Mouse (Mus musculus): ENCODE data around the gene Tcf20. TPM values are rescaled to one million over a fixed set of nuclear protein-coding genes. Genes with fewer than 3 reads are reported as not detected.

Gene Tcf20
- polyA plus RNA-seq, 1 experiment: 11.1 TPM

GRCm38 (mm10) chr15:82814806-82815205, 172.9 kb downstream of the Tcf20 start:
- no peaks in the 10 kb centered on the region for H3K27me3 ChIP-seq (ENCODE audit: control insufficient read depth, insufficient read depth, insufficient read length)
- H3ac ChIP-seq (ENCODE audit: control insufficient read depth, insufficient read length): no peak overlapping the region
- no peak overlapping the region for H3K4me3 ChIP-seq
- no peak for TF ChIP-seq TCF3 (IDR thresholded peaks at IDR 0.05; ENCODE audit: insufficient read length, low read depth)
- TF ChIP-seq REST (IDR thresholded peaks at IDR 0.05; ENCODE audit: insufficient read depth, insufficient read length): no peak
- TF ChIP-seq POLR2A (IDR thresholded peaks at IDR 0.05; ENCODE audit: insufficient read length, low read depth): no peak
- no peak overlapping the region for H3K4me2 ChIP-seq (ENCODE audit: low read depth)
- peaks cover 8% of the 10 kb centered on the region for H3K36me3 ChIP-seq (ENCODE audit: control insufficient read depth, insufficient read depth)
- no peaks in the 10 kb centered on the region for H3K79me2 ChIP-seq (ENCODE audit: control insufficient read depth, insufficient read depth)

- no peaks in the 10 kb centered on the region for H3K79me2 ChIP-seq (ENCODE audit: control insufficient read depth, insufficient read depth)
- H3ac ChIP-seq (ENCODE audit: control insufficient read depth, insufficient read length): no peak overlapping the region
- TF ChIP-seq TCF12 (IDR thresholded peaks at IDR 0.05; ENCODE audit: insufficient read depth, poor library complexity, severe bottlenecking) (no peak), CEBPB (IDR thresholded peaks at IDR 0.05; ENCODE audit: insufficient read depth, poor library complexity, severe bottlenecking) (no peak), SRF (IDR thresholded peaks at IDR 0.05; ENCODE audit: control insufficient read depth, insufficient read length, low read depth) (no peak), POLR2A (IDR thresholded peaks at IDR 0.05; ENCODE audit: insufficient read length, low read depth) (no peak), REST (IDR thresholded peaks at IDR 0.05; ENCODE audit: insufficient read depth, insufficient read length) (no peak), MAX (IDR thresholded peaks at IDR 0.05; ENCODE audit: low read depth) (no peak), MYOD1 (IDR thresholded peaks at IDR 0.05; ENCODE audit: control insufficient read depth in 1 of 3, insufficient read length in 2 of 3, low read depth in 2 of 3) (no peak)
- no peaks in the 10 kb centered on the region for H3K27me3 ChIP-seq (ENCODE audit: control insufficient read depth, insufficient read depth, insufficient read length)
- H3K4me2 ChIP-seq (ENCODE audit: low read depth): no peak overlapping the region
- peaks cover 8% of the 10 kb centered on the region for H3K36me3 ChIP-seq (ENCODE audit: control insufficient read depth, insufficient read depth)
- H3K4me3 ChIP-seq: no peak overlapping the region
Measured at GRCm38 (mm10) chr15:82814321-82814720, 173.4 kb downstream of the Tcf20 start.

- Histone ChIP-seq H3K4me2 (ENCODE audit: low read depth) (no peak overlapping the region), H3K4me3 (no peak overlapping the region), H3K79me2 (ENCODE audit: control insufficient read depth, insufficient read depth) (no peaks in the 10 kb centered on the region), H3K27me3 (ENCODE audit: control insufficient read depth, insufficient read depth, insufficient read length) (no peaks in the 10 kb centered on the region), H3K36me3 (ENCODE audit: control insufficient read depth, insufficient read depth) (peaks cover 8% of the 10 kb centered on the region), H3ac (ENCODE audit: control insufficient read depth, insufficient read length) (no peak overlapping the region)
- no peak for TF ChIP-seq POLR2AphosphoS2 (IDR thresholded peaks at IDR 0.05; ENCODE audit: insufficient read length, low read depth)
- no peak for TF ChIP-seq MAX (IDR thresholded peaks at IDR 0.05; ENCODE audit: low read depth)
- no peak for TF ChIP-seq CEBPB (IDR thresholded peaks at IDR 0.05; ENCODE audit: insufficient read depth, poor library complexity, severe bottlenecking)
- no peak for TF ChIP-seq TCF3 (IDR thresholded peaks at IDR 0.05; ENCODE audit: insufficient read length, low read depth)
- TF ChIP-seq REST (IDR thresholded peaks at IDR 0.05; ENCODE audit: insufficient read depth, insufficient read length): no peak
- TF ChIP-seq SRF (IDR thresholded peaks at IDR 0.05; ENCODE audit: control insufficient read depth, insufficient read length, low read depth): no peak
- TF ChIP-seq USF1 (IDR thresholded peaks at IDR 0.05; ENCODE audit: low read depth): no peak
Measured at GRCm38 (mm10) chr15:82810556-82810955, 177.1 kb downstream of the Tcf20 start.

GRCm38 (mm10) chr15:82809511-82809910, 178.2 kb downstream of the Tcf20 start:
- Histone ChIP-seq H3K36me3 (ENCODE audit: control insufficient read depth, insufficient read depth) (peaks cover 8% of the 10 kb centered on the region), H3ac (ENCODE audit: control insufficient read depth, insufficient read length) (no peak overlapping the region), H3K79me2 (ENCODE audit: control insufficient read depth, insufficient read depth) (no peaks in the 10 kb centered on the region), H3K4me3 (no peak overlapping the region), H3K4me2 (ENCODE audit: low read depth) (no peak overlapping the region), H3K27me3 (ENCODE audit: control insufficient read depth, insufficient read depth, insufficient read length) (no peaks in the 10 kb centered on the region)
- no peak for TF ChIP-seq POLR2A (IDR thresholded peaks at IDR 0.05; ENCODE audit: insufficient read length, low read depth)
- TF ChIP-seq CEBPB (IDR thresholded peaks at IDR 0.05; ENCODE audit: insufficient read depth, poor library complexity, severe bottlenecking): no peak
- no peak for TF ChIP-seq REST (IDR thresholded peaks at IDR 0.05; ENCODE audit: insufficient read depth, insufficient read length)
- no peak for TF ChIP-seq MYOD1 (IDR thresholded peaks at IDR 0.05; ENCODE audit: control insufficient read depth in 1 of 3, insufficient read length in 2 of 3, low read depth in 2 of 3)
- no peak for TF ChIP-seq MAX (IDR thresholded peaks at IDR 0.05; ENCODE audit: low read depth)
- TF ChIP-seq USF1 (IDR thresholded peaks at IDR 0.05; ENCODE audit: low read depth): no peak
- TF ChIP-seq TCF3 (IDR thresholded peaks at IDR 0.05; ENCODE audit: insufficient read length, low read depth): no peak
- TF ChIP-seq MYOG (IDR thresholded peaks at IDR 0.05; ENCODE audit: control insufficient read depth in 1 of 3, insufficient read depth in 1 of 3, insufficient read length in 2 of 3, low read depth in 2 of 3): no peak
- no peak for TF ChIP-seq POLR2AphosphoS2 (IDR thresholded peaks at IDR 0.05; ENCODE audit: insufficient read length, low read depth)
- TF ChIP-seq SRF (IDR thresholded peaks at IDR 0.05; ENCODE audit: control insufficient read depth, insufficient read length, low read depth): no peak
- no peak for TF ChIP-seq TCF12 (IDR thresholded peaks at IDR 0.05; ENCODE audit: insufficient read depth, poor library complexity, severe bottlenecking)
- no peak for TF ChIP-seq E2F4 (IDR thresholded peaks at IDR 0.05; ENCODE audit: insufficient read depth)

- H3K4me3 ChIP-seq: no peak overlapping the region
- TF ChIP-seq MYOG (IDR thresholded peaks at IDR 0.05; ENCODE audit: control insufficient read depth in 1 of 3, insufficient read depth in 1 of 3, insufficient read length in 2 of 3, low read depth in 2 of 3): no peak
- TF ChIP-seq E2F4 (IDR thresholded peaks at IDR 0.05; ENCODE audit: insufficient read depth): no peak
- TF ChIP-seq SRF (IDR thresholded peaks at IDR 0.05; ENCODE audit: control insufficient read depth, insufficient read length, low read depth): no peak
- TF ChIP-seq CEBPB (IDR thresholded peaks at IDR 0.05; ENCODE audit: insufficient read depth, poor library complexity, severe bottlenecking): no peak
- TF ChIP-seq USF1 (IDR thresholded peaks at IDR 0.05; ENCODE audit: low read depth): no peak
- TF ChIP-seq TCF12 (IDR thresholded peaks at IDR 0.05; ENCODE audit: insufficient read depth, poor library complexity, severe bottlenecking): no peak
- no peak for TF ChIP-seq MYOD1 (IDR thresholded peaks at IDR 0.05; ENCODE audit: control insufficient read depth in 1 of 3, insufficient read length in 2 of 3, low read depth in 2 of 3)
- H3K4me2 ChIP-seq (ENCODE audit: low read depth): no peak overlapping the region
- H3K79me2 ChIP-seq (ENCODE audit: control insufficient read depth, insufficient read depth): no peaks in the 10 kb centered on the region
- no peaks in the 10 kb centered on the region for H3K36me3 ChIP-seq (ENCODE audit: control insufficient read depth, insufficient read depth)
- H3ac ChIP-seq (ENCODE audit: control insufficient read depth, insufficient read length): no peak overlapping the region
- H3K27me3 ChIP-seq (ENCODE audit: control insufficient read depth, insufficient read depth, insufficient read length): no peaks in the 10 kb centered on the region
Measured at GRCm38 (mm10) chr15:82806969-82807763, 180.5 kb downstream of the Tcf20 start.

Data from myocyte (in vitro differentiated cells).